Mouse (Mus musculus) intestine, embryonic 16.5 days (tissue): ENCODE measurements around the gene Hba-a2. TPM values are rescaled to one million over a fixed set of nuclear protein-coding genes. Genes with fewer than 3 reads are reported as not detected.
"Not testable (repeated sequence)": the region's sequence is repeated elsewhere in the genome, so short reads cannot be mapped to it uniquely, and the experiment has no call there.

Experiments
- ATAC-seq: fragments of 200-750 bp; cut with Nextera tagmentation; 2 replicates; pipeline ENCODE4 v1.8.0; 2017; ENCODE audit warnings: moderate TSS enrichment, moderate library complexity
- H3K27ac ChIP-seq: fragments of 300-500 bp; sonication (generic); 2 replicates; pipeline ENCODE4 v1.5.1; 2014; ENCODE audit warnings: mild to moderate bottlenecking, low read length
- H3K27me3 ChIP-seq: fragments of 300-500 bp; sonication (generic); replicated peaks from 2 replicates; pipeline ENCODE4 v1.6.1; 2014; ENCODE audit warnings: low read length, control low read depth, mixed read lengths; ENCODE audit not compliant: control insufficient read depth, insufficient read depth
- H3K36me3 ChIP-seq: fragments of 300-500 bp; sonication (generic); 2 replicates; pipeline ENCODE4 v1.6.1; 2014; ENCODE audit warnings: low read length, control low read depth; ENCODE audit not compliant: control insufficient read depth, insufficient read depth
- H3K4me1 ChIP-seq: fragments of 300-500 bp; sonication (generic); 2 replicates; pipeline ENCODE4 v1.6.1; 2014; ENCODE audit warnings: low read length, control low read depth, mixed read lengths; ENCODE audit not compliant: control insufficient read depth, insufficient read depth
- H3K4me2 ChIP-seq: fragments of 300-500 bp; sonication (generic); 2 replicates; pipeline ENCODE4 v1.6.1; 2014; ENCODE audit warnings: low read depth, low read length, control low read depth
- H3K4me3 ChIP-seq: fragments of 300-500 bp; sonication (generic); 2 replicates; pipeline ENCODE4 v1.5.1; 2014; ENCODE audit warnings: mild to moderate bottlenecking, low read length
- H3K9ac ChIP-seq: fragments of 300-500 bp; sonication (generic); 2 replicates; pipeline ENCODE4 v1.6.1; 2014; ENCODE audit warnings: low read depth, low read length
- H3K9me3 ChIP-seq: fragments of 300-500 bp; sonication (generic); 2 replicates; pipeline ENCODE4 v1.6.1; 2016; ENCODE audit warnings: low read length, control low read depth; ENCODE audit not compliant: control insufficient read depth
- WGBS: fragments of 180-500 bp; shearing (Covaris S2); extraction: QIAGEN DNeasy Blood & Tissue Kit; methylation state at CpG from one replicate; pipeline ENCODE4 v1.1.7; 2014; 5-methylcytosine and 5-hydroxymethylcytosine counted together
- polyA plus RNA-seq: library from polyadenylated mRNA; unstranded; fragments of >200 nt; fragmentation: Nextera tagmentation; extraction: Ambion mirVana; gene quantifications from 2 replicates; pipeline ENCODE4 v1.2.1, GENCODE M21; 2015

Hba-a2 gene
- 9,012 and 11,055 TPM in 2 replicates for polyA plus RNA-seq

DNA sequence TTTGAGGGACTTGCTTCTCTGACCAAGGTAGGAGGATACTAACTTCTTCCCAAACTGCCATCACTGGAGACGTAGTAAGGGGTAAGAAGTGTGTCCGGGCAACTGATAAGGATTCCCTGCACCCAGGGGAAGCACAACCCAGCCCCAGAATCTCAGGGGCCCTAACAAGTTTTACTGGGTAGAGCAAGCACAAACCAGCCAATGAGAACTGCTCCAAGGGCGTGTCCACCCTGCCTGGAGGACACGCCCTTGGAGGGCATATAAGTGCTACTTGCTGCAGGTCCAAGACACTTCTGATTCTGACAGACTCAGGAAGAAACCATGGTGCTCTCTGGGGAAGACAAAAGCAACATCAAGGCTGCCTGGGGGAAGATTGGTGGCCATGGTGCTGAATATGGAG lies at the start of gene Hba-a2:
Gene Hba-a2 (plus strand): TSS at position 287 of the 400 bp plus-strand sequence.
- not testable (repeated sequence) for H3K4me2 ChIP-seq, H3K27me3 ChIP-seq, H3K36me3 ChIP-seq, H3K27ac ChIP-seq, H3K4me1 ChIP-seq, H3K9me3 ChIP-seq, H3K9ac ChIP-seq, H3K4me3 ChIP-seq
- ATAC-seq, result peak; percentile 69
- no CpG with 5 or more reads among the region's 4 CpGs for WGBS

- no peaks in the 10 kb centered on the region for H3K9me3 ChIP-seq
- no peak for ATAC-seq
- H3K4me1 ChIP-seq, result peaks cover 13% of the 10 kb centered on the region
- no peak overlapping the region for H3K9ac ChIP-seq
- H3K27ac ChIP-seq, result no peak overlapping the region
- H3K4me2 ChIP-seq, result no peak overlapping the region
- H3K36me3 ChIP-seq, result peaks cover 7% of the 10 kb centered on the region
- no peaks in the 10 kb centered on the region for H3K27me3 ChIP-seq
- H3K4me3 ChIP-seq, result no peak overlapping the region
Measured at GRCm38 (mm10) chr11:32247068-32247467, 49.2 kb upstream of the Hba-a2 start.

DNA sequence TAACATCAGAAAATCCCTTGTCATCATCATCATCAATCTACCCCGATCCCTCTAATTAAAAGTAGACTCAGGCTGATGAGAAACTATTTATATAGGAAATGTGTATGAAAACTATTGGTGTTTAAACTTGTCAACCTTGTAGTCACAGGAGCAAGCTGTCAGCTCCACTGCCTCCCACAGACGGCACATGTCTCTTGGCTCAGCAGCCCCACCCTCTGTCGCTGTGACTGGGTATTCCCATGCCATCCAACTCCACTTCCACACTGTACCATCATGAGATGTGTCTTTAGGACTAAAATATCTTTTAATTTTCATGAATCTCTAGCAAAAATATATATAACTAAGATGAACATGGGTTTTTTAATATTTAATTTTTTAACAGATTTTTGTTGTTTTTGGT lies 47.9 kb upstream of the Hba-a2 start:
- H3K27me3 ChIP-seq, result no peaks in the 10 kb centered on the region
- H3K4me2 ChIP-seq, result no peak overlapping the region
- H3K4me1 ChIP-seq, result peaks cover 8% of the 10 kb centered on the region; the same call in 1 of the 2 replicates
- 82% methylated on average over 3 of the region's 3 CpGs for WGBS
- H3K9ac ChIP-seq, result no peak overlapping the region
- no peaks in the 10 kb centered on the region for H3K9me3 ChIP-seq
- ATAC-seq, result no peak
- no peak overlapping the region for H3K27ac ChIP-seq
- H3K4me3 ChIP-seq, result no peak overlapping the region
- H3K36me3 ChIP-seq, result peaks cover 7% of the 10 kb centered on the region

- no peak overlapping the region for H3K4me3 ChIP-seq
- peak; percentile 93 for ATAC-seq
- 84% methylated on average over 8 of the region's 8 CpGs for WGBS
- H3K27ac ChIP-seq, result no peak overlapping the region
- H3K9ac ChIP-seq, result no peak overlapping the region
- no peaks in the 10 kb centered on the region for H3K4me1 ChIP-seq
- peaks cover 7% of the 10 kb centered on the region for H3K36me3 ChIP-seq
- no peaks in the 10 kb centered on the region for H3K9me3 ChIP-seq
- H3K27me3 ChIP-seq, result no peaks in the 10 kb centered on the region
- H3K4me2 ChIP-seq, result no peak overlapping the region
Measured at GRCm38 (mm10) chr11:32250880-32251763, 45.2 kb upstream of the Hba-a2 start.

DNA sequence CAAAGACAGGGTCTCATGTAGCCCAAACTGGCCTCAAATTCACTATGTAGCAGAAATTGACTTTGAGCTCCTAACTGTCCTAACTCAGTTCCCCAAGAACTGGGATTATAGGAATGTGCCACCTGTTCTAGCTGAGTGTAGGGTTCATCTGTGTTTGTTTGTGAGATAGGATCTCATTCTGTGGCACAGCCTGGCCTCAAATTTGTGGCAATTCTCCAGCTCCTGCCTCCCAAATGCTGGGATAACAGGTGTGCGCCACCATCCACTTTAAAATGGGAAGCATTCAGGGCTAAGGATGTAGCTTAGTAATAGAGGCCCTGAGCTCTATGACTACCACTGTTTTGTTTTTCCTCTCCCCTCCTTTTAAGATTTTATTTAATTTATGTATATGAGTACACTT lies 43.2 kb upstream of the Hba-a2 start:
- WGBS, result 100% methylated on average over 1 of the region's 1 CpGs
- Histone ChIP-seq H3K4me2 (no peak overlapping the region), H3K36me3 (peaks cover 7% of the 10 kb centered on the region), H3K9ac (no peak overlapping the region), H3K27me3 (no peaks in the 10 kb centered on the region), H3K9me3 (no peaks in the 10 kb centered on the region), H3K27ac (no peak overlapping the region), H3K4me3 (no peak overlapping the region), H3K4me1 (no peaks in the 10 kb centered on the region)
- ATAC-seq, result no peak

- H3K27me3 ChIP-seq, result no peaks in the 10 kb centered on the region
- H3K4me3 ChIP-seq, result no peak overlapping the region
- 94% methylated on average over 1 of the region's 1 CpGs for WGBS
- H3K9me3 ChIP-seq, result no peaks in the 10 kb centered on the region
- no peak overlapping the region for H3K4me2 ChIP-seq
- peak; percentile 87 for ATAC-seq
- H3K4me1 ChIP-seq, result no peaks in the 10 kb centered on the region
- no peaks in the 10 kb centered on the region for H3K36me3 ChIP-seq
- no peak overlapping the region for H3K9ac ChIP-seq
- H3K27ac ChIP-seq, result no peak overlapping the region
Measured at GRCm38 (mm10) chr11:32256146-32256545, 40.1 kb upstream of the Hba-a2 start.

DNA sequence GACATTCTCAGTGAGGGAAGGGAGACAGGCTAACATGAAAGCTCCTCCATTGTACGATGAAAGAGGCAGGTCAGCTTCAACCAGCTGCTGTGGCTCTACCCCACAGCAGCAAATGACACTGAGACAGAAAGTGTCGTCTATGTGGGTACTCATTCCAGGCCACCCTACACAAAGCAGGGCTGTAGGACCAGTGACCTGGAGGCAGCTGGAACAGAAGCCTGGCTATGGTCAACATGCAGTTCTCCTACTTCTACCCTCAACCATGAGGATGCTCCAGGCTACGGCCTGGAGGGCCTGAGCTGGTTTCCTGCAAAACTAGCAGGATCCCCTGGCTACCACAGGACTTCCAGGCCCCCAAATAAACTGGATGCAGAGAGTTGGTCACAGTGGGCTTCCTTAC lies 39.7 kb upstream of the Hba-a2 start:
- no peaks in the 10 kb centered on the region for H3K27me3 ChIP-seq
- no peaks in the 10 kb centered on the region for H3K9me3 ChIP-seq
- H3K36me3 ChIP-seq, result no peaks in the 10 kb centered on the region
- H3K4me1 ChIP-seq, result no peaks in the 10 kb centered on the region
- H3K27ac ChIP-seq, result no peak overlapping the region
- no peak overlapping the region for H3K4me3 ChIP-seq
- WGBS, result 80% methylated on average over 3 of the region's 3 CpGs
- H3K9ac ChIP-seq, result no peak overlapping the region
- ATAC-seq, result no peak
- H3K4me2 ChIP-seq, result no peak overlapping the region

GRCm38 (mm10) chr11:32262674-32263415 lies 33.4 kb upstream of the Hba-a2 start:
- Histone ChIP-seq H3K9me3 (no peaks in the 10 kb centered on the region), H3K4me3 (no peak overlapping the region), H3K27ac (no peak overlapping the region), H3K36me3 (no peaks in the 10 kb centered on the region), H3K4me2 (no peak overlapping the region), H3K27me3 (no peaks in the 10 kb centered on the region), H3K4me1 (peaks cover 7% of the 10 kb centered on the region), H3K9ac (no peak overlapping the region)
- no peak for ATAC-seq
- WGBS, result 70% methylated on average over 10 of the region's 10 CpGs

- H3K9ac ChIP-seq, result no peak overlapping the region
- no peak overlapping the region for H3K4me3 ChIP-seq
- no peak overlapping the region for H3K27ac ChIP-seq
- WGBS, result 90% methylated on average over 3 of the region's 3 CpGs
- H3K36me3 ChIP-seq, result no peaks in the 10 kb centered on the region
- H3K4me2 ChIP-seq, result no peak overlapping the region
- no peak for ATAC-seq
- H3K27me3 ChIP-seq, result no peaks in the 10 kb centered on the region
- no peaks in the 10 kb centered on the region for H3K9me3 ChIP-seq
- H3K4me1 ChIP-seq, result peaks cover 10% of the 10 kb centered on the region
Measured at GRCm38 (mm10) chr11:32265117-32265738, 31.1 kb upstream of the Hba-a2 start.
